Mouse (Mus musculus): ENCODE data around the gene Exph5. TPM values are rescaled to one million over a fixed set of nuclear protein-coding genes. Genes with fewer than 3 reads are reported as not detected.

The Exph5 gene
- polyA plus RNA-seq, 1 experiment from 2014 or later = 2.6 TPM

- H3K4me1 ChIP-seq = peaks cover 7% of the 10 kb centered on the region
- no peaks in the 10 kb centered on the region for H3K27me3 ChIP-seq
- no peak overlapping the region for H3K27ac ChIP-seq
- no peaks in the 10 kb centered on the region for H3K9me3 ChIP-seq
- H3K36me3 ChIP-seq = no peaks in the 10 kb centered on the region
- no peak overlapping the region for H3K9ac ChIP-seq
- peak overlapping the region; percentile 49; the same call in 1 of the 2 replicates for H3K4me3 ChIP-seq
- WGBS = 73% methylated on average over 3 of the region's 3 CpGs
- H3K4me2 ChIP-seq = peak overlapping the region; percentile 89; the same call in 1 of the 2 replicates
- ATAC-seq (ENCODE audit: insufficient number of reproducible peaks, low FRiP score, low TSS enrichment, low read depth) = no peak
Observed at GRCm38 (mm10) chr9:53341981-53342380, 40.5 kb downstream of the Exph5 start.

DNA sequence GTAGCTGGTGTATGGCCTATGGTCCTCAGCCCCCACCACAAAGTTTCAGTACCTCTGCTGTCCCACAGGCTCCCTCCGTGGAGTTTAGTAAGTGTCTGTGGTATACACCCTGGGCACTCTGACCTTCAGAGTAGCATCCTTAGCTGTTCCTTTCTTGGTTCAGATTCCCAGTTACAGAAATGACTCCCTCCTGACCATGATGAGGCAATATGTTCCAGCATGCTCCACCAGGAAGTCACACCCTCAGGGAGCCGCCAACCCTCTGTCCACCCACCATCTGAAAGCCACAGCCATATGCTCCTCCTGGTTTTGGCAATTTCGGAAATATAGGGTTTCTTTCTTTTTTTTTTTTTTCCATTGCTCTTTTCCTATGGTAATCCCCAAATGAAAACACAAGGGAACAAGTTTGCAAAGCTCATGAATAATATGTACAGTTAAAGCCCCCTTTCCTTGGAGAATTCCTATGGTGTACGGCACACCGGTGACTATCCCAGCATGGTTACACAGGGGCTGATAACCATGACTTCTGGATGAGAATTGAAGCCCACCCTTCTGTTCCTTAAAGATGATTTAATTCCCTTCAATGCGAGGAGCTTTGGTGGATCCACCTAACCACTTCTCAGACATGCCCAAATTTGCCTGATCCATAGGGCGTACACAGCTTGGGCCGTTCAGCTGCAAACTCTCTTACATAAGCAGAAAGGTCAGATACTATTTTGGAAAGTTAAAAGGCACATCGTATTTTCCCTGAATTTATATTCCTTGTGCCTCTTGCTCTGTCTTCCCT is 43.4 kb downstream of the Exph5 start:
- ATAC-seq (ENCODE audit: insufficient number of reproducible peaks, low FRiP score, low TSS enrichment, low read depth) = no peak
- Histone ChIP-seq H3K4me3 (no peak overlapping the region), H3K9me3 (no peaks in the 10 kb centered on the region), H3K36me3 (no peaks in the 10 kb centered on the region), H3K9ac (no peak overlapping the region), H3K27ac (no peak overlapping the region), H3K4me1 (peaks cover 7% of the 10 kb centered on the region), H3K4me2 (no peak overlapping the region), H3K27me3 (no peaks in the 10 kb centered on the region)
- WGBS = 78% methylated on average over 9 of the region's 9 CpGs

GRCm38 (mm10) chr9:53345728-53346127 is 44.3 kb downstream of the Exph5 start:
- Histone ChIP-seq H3K27ac (no peak overlapping the region), H3K36me3 (no peaks in the 10 kb centered on the region), H3K4me2 (no peak overlapping the region), H3K4me3 (no peak overlapping the region), H3K9me3 (no peaks in the 10 kb centered on the region), H3K27me3 (no peaks in the 10 kb centered on the region), H3K9ac (no peak overlapping the region), H3K4me1 (peaks cover 2% of the 10 kb centered on the region; the same call in 1 of the 2 replicates)
- ATAC-seq (ENCODE audit: insufficient number of reproducible peaks, low FRiP score, low TSS enrichment, low read depth) = no peak
- 39% methylated on average over 3 of the region's 3 CpGs for WGBS

DNA sequence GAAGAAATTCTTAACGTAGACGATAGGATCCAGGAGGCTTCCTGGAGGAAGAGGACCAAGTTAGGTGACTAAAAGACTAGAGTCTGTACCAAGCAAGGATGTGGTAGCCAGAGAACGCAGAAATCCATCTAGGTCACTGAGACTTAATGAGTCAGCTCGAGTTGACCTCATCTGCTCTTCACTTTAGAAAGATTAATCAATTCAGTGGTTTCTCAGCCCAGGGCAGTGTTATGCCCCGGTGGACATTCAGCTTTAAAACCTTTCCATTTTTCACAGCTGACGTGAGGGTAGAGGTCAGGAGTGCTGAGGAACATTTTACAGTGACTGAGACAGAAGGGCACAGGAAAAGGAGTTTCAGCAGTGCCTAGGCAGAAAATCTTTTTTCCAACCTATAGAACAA is 44.9 kb downstream of the Exph5 start:
- H3K27me3 ChIP-seq = no peaks in the 10 kb centered on the region
- no peak overlapping the region for H3K4me2 ChIP-seq
- no peaks in the 10 kb centered on the region for H3K36me3 ChIP-seq
- no peak for ATAC-seq (ENCODE audit: insufficient number of reproducible peaks, low FRiP score, low TSS enrichment, low read depth)
- H3K4me3 ChIP-seq = no peak overlapping the region
- no peak overlapping the region for H3K9ac ChIP-seq
- no peaks in the 10 kb centered on the region for H3K4me1 ChIP-seq
- 57% methylated on average over 6 of the region's 6 CpGs for WGBS
- H3K27ac ChIP-seq = no peak overlapping the region
- H3K9me3 ChIP-seq = no peaks in the 10 kb centered on the region

GRCm38 (mm10) chr9:53349211-53349610 is 47.7 kb downstream of the Exph5 start:
- no peak overlapping the region for H3K27ac ChIP-seq
- H3K27me3 ChIP-seq = no peaks in the 10 kb centered on the region
- no peak overlapping the region for H3K9ac ChIP-seq
- no peak overlapping the region for H3K4me2 ChIP-seq
- ATAC-seq (ENCODE audit: insufficient number of reproducible peaks, low FRiP score, low TSS enrichment, low read depth) = no peak
- no peaks in the 10 kb centered on the region for H3K36me3 ChIP-seq
- WGBS = 79% methylated on average over 1 of the region's 1 CpGs
- no peaks in the 10 kb centered on the region for H3K9me3 ChIP-seq
- H3K4me3 ChIP-seq = no peak overlapping the region
- H3K4me1 ChIP-seq = no peaks in the 10 kb centered on the region

GRCm38 (mm10) chr9:53350331-53350730 is 48.9 kb downstream of the Exph5 start:
- Histone ChIP-seq H3K4me2 (no peak overlapping the region), H3K9me3 (no peaks in the 10 kb centered on the region), H3K27me3 (no peaks in the 10 kb centered on the region), H3K36me3 (no peaks in the 10 kb centered on the region), H3K4me1 (no peaks in the 10 kb centered on the region), H3K4me3 (no peak overlapping the region), H3K27ac (no peak overlapping the region), H3K9ac (no peak overlapping the region)
- no peak for ATAC-seq (ENCODE audit: insufficient number of reproducible peaks, low FRiP score, low TSS enrichment, low read depth)
- 83% methylated on average over 2 of the region's 2 CpGs for WGBS

GRCm38 (mm10) chr9:53351899-53352298 is 50.4 kb downstream of the Exph5 start:
- WGBS = 89% methylated on average over 6 of the region's 6 CpGs
- no peak for ATAC-seq (ENCODE audit: insufficient number of reproducible peaks, low FRiP score, low TSS enrichment, low read depth)

DNA sequence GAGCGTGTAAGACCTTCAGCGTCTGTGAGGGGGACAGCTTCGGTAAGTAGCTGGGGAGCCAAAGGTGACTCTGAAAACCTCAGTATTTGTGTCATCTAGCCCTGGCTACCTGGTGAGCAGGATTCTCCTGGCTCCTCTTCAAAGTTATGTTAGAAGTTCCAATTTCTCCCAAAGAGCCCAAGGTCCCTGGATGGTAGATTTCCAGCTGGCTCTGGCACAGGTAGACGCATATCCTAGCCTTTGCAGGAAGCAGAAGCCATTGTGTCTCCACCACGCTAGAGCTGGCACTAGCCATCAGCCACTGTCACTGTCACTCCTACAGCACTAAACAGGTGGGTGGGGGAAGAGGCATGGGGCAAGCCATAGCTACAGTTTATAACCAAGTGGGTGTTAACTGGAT is 51.7 kb downstream of the Exph5 start:
- Histone ChIP-seq H3K9ac (no peak overlapping the region), H3K9me3 (no peaks in the 10 kb centered on the region), H3K4me3 (no peak overlapping the region), H3K4me2 (no peak overlapping the region), H3K4me1 (no peaks in the 10 kb centered on the region), H3K27me3 (no peaks in the 10 kb centered on the region), H3K27ac (no peak overlapping the region), H3K36me3 (no peaks in the 10 kb centered on the region)
- no peak for ATAC-seq (ENCODE audit: insufficient number of reproducible peaks, low FRiP score, low TSS enrichment, low read depth)
- 85% methylated on average over 5 of the region's 5 CpGs for WGBS

More at GRCm38 (mm10) chr9:53351899-53352298, 50.4 kb downstream of the Exph5 start:
- no peak overlapping the region for H3K9ac ChIP-seq
- H3K4me2 ChIP-seq = no peak overlapping the region
- H3K4me3 ChIP-seq = no peak overlapping the region
- no peaks in the 10 kb centered on the region for H3K36me3 ChIP-seq
- no peak overlapping the region for H3K27ac ChIP-seq
- no peaks in the 10 kb centered on the region for H3K9me3 ChIP-seq
- H3K27me3 ChIP-seq = no peaks in the 10 kb centered on the region
- H3K4me1 ChIP-seq = no peaks in the 10 kb centered on the region

DNA sequence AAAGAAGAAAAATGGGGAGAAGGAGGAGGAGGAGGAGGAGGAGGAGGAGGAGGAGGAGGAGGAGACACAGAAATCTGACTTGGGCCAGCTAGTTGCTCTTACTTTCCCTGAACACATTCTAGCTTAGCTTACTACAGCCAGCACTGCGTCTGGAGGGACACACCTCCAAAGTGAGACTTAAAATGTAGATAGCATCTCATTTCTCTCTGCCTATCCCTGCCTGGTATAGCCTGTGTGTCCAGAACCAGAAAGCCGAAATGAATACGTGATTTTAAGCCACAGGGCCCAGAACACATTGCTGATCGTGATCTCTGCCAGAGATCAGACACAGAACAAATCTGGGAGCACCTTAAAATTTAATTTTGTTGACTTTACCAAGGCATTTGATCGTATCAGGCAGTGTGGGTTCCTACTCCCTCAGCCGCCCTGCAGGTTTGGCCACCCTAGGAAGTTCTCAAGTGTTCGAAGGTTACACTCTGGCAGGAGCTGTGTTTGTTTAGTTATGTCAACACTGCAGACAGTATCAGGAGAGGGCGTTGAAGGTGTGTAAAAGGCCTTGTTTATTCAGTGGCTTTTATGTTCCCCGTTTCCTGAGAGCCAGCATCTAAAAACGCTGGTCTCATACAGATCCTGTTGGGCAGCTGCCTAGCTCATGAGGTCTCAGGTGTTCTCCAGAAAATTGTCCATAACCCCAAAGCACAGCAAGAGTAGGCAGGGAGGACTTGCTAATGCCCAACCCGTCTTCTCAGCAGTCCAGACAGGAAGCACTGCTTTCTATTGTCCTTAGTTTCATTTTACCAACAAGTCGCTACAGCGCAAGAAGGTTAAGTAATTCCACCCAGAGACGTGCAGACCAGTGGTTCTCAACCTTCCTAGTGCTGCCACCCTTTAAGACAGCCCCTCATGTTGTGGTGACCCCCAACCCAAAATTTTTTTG is 55.0 kb downstream of the Exph5 start:
- no peak for ATAC-seq (ENCODE audit: insufficient number of reproducible peaks, low FRiP score, low TSS enrichment, low read depth)
- 0 out of 2 replicates have a peak overlapping the region, but pooled peaks have one; percentile 28 for H3K27ac ChIP-seq
- H3K4me2 ChIP-seq = no peak overlapping the region

GRCm38 (mm10) chr9:53371339-53371738 is 69.9 kb downstream of the Exph5 start:
- Histone ChIP-seq H3K27me3 (no peaks in the 10 kb centered on the region), H3K4me1 (no peaks in the 10 kb centered on the region), H3K9ac (no peak overlapping the region), H3K4me2 (no peak overlapping the region), H3K4me3 (no peak overlapping the region), H3K27ac (no peak overlapping the region), H3K9me3 (no peaks in the 10 kb centered on the region), H3K36me3 (no peaks in the 10 kb centered on the region)
- 57% methylated on average over 3 of the region's 3 CpGs for WGBS
- no peak for ATAC-seq (ENCODE audit: insufficient number of reproducible peaks, low FRiP score, low TSS enrichment, low read depth)

More for the DNA sequence above, 55.0 kb downstream of the Exph5 start:
- no peaks in the 10 kb centered on the region for H3K36me3 ChIP-seq
- 44% methylated on average over 14 of the region's 14 CpGs for WGBS
- H3K9me3 ChIP-seq = no peaks in the 10 kb centered on the region
- no peaks in the 10 kb centered on the region for H3K27me3 ChIP-seq
- H3K4me3 ChIP-seq = no peak overlapping the region
- no peaks in the 10 kb centered on the region for H3K4me1 ChIP-seq
- no peak overlapping the region for H3K9ac ChIP-seq

DNA sequence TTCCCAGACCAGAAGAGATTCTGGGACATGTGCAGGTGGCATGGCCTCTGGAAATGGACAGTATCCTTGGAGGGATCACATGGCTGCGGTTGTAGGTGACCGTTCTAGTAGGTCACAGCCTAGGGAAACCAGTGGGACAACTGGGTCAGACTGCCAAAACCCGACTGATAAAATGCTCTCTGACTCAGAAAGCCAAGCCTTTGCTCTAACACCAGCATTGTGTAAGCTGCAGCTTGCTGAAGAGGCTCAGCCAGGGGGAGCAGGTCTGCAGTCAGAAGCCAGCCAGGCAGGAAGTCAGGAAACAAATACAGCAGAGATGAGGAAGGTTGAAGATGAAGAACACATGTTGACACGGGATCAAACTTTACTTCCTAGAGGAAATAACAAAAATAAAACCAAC is 74.4 kb downstream of the Exph5 start:
- no peak overlapping the region for H3K27ac ChIP-seq
- H3K4me2 ChIP-seq = no peak overlapping the region
- no peaks in the 10 kb centered on the region for H3K36me3 ChIP-seq
- ATAC-seq (ENCODE audit: insufficient number of reproducible peaks, low FRiP score, low TSS enrichment, low read depth) = no peak
- no peak overlapping the region for H3K9ac ChIP-seq
- H3K27me3 ChIP-seq = no peaks in the 10 kb centered on the region
- no peaks in the 10 kb centered on the region for H3K9me3 ChIP-seq
- WGBS = 64% methylated on average over 4 of the region's 4 CpGs
- no peaks in the 10 kb centered on the region for H3K4me1 ChIP-seq
- no peak overlapping the region for H3K4me3 ChIP-seq

GRCm38 (mm10) chr9:53376820-53377219 is 75.3 kb downstream of the Exph5 start:
- Histone ChIP-seq H3K27me3 (no peaks in the 10 kb centered on the region), H3K4me1 (no peaks in the 10 kb centered on the region), H3K4me3 (no peak overlapping the region), H3K9me3 (no peaks in the 10 kb centered on the region), H3K9ac (no peak overlapping the region), H3K27ac (no peak overlapping the region), H3K36me3 (no peaks in the 10 kb centered on the region), H3K4me2 (no peak overlapping the region)
- no peak for ATAC-seq (ENCODE audit: insufficient number of reproducible peaks, low FRiP score, low TSS enrichment, low read depth)
- 87% methylated on average over 13 of the region's 13 CpGs for WGBS

All from limb, embryonic 15.5 days (tissue).